26 mouse cellular contexts compared by ENCODE assay signal in genomic region chr3:75948003-75948402, GRCm38 (mm10). TPM values are rescaled to one million over a fixed set of nuclear protein-coding genes. Genes with fewer than 3 reads are reported as not detected.
DNase-seq lines count a peak whose midpoint lies in the region; ATAC-seq and TF ChIP-seq lines count a peak whose summit lies in the region.
"Had no signal": no experiment of that assay in that cellular context is flagged by ENCODE, and none has a peak within 500 bp of the region (broad histone marks: within the 10 kb centered on the region; RNA-seq: fewer than 3 reads in every experiment).

No protein-coding gene starts in this region.

- no peak for TF ChIP-seq EP300 in stomach, postnatal 0 days (optimal IDR thresholded peaks at IDR 0.05)

- H3K27me3 ChIP-seq in lung, embryonic 14.5 days (ENCODE audit: insufficient read depth, low read length): no peaks in the 10 kb centered on the region
- no peaks in the 10 kb centered on the region for H3K27me3 ChIP-seq in lung, embryonic 16.5 days (ENCODE audit: control insufficient read depth, insufficient read depth, low read depth, low read length)
- H3K27me3 ChIP-seq in stomach, embryonic 15.5 days (replicated peaks): no peaks in the 10 kb centered on the region
- H3K27me3 ChIP-seq in stomach, postnatal 0 days (ENCODE audit: control insufficient read depth, insufficient read depth, low read length): no peaks in the 10 kb centered on the region
- H3K27me3 ChIP-seq: CH12.LX; forebrain, embryonic 12.5 days; Patski had no signal

- H3K27ac ChIP-seq in lung, embryonic 14.5 days (ENCODE audit: low read depth): no peak overlapping the region
- H3K27ac ChIP-seq in lung, embryonic 16.5 days (ENCODE audit: low read length): no peak overlapping the region
- 0 out of 2 replicates have a peak overlapping the region, but pooled peaks have one; percentile 0 for H3K27ac ChIP-seq in stomach, embryonic 15.5 days
- H3K27ac ChIP-seq in stomach, postnatal 0 days (replicated peaks): no peak overlapping the region
- peak overlapping the region; percentile 47; the same call in 1 of the 2 replicates for H3K27ac ChIP-seq in embryonic fibroblast, embryonic 13.5 days (ENCODE audit: insufficient read depth, low read length)
- H3K27ac ChIP-seq: forebrain, embryonic 10.5 days; forebrain, embryonic 12.5 days had no signal

- H3K4me2 ChIP-seq in lung, embryonic 14.5 days: no peak overlapping the region
- no peak overlapping the region for H3K4me2 ChIP-seq in lung, embryonic 16.5 days (ENCODE audit: low read depth, low read length)
- no peak overlapping the region for H3K4me2 ChIP-seq in stomach, embryonic 15.5 days
- no peak overlapping the region for H3K4me2 ChIP-seq in stomach, postnatal 0 days (replicated peaks; ENCODE audit: low read depth)
- H3K4me2 ChIP-seq: forebrain, embryonic 12.5 days had no signal

- H3K36me3 ChIP-seq in lung, embryonic 14.5 days (ENCODE audit: insufficient read depth): peaks cover 4% of the 10 kb centered on the region; the same call in 1 of the 2 replicates
- H3K36me3 ChIP-seq in lung, embryonic 16.5 days (ENCODE audit: control insufficient read depth, insufficient read depth, low read length): peaks cover 5% of the 10 kb centered on the region; the same call in 1 of the 2 replicates
- H3K36me3 ChIP-seq in stomach, embryonic 15.5 days: no peaks in the 10 kb centered on the region
- no peaks in the 10 kb centered on the region for H3K36me3 ChIP-seq in stomach, postnatal 0 days (ENCODE audit: control insufficient read depth, insufficient read depth, low read length)

- 45% methylated on average over 1 of the region's 1 CpGs for WGBS in lung, embryonic 14.5 days
- 42% methylated on average over 1 of the region's 1 CpGs for WGBS in lung, adult 2 months
- WGBS in lung, embryonic 16.5 days: 52% methylated on average over 1 of the region's 1 CpGs
- 72% methylated on average over 1 of the region's 1 CpGs for WGBS in stomach, embryonic 15.5 days
- WGBS in stomach, postnatal 0 days: 53% methylated on average over 1 of the region's 1 CpGs

- H3K9me3 ChIP-seq in lung, embryonic 14.5 days (ENCODE audit: low read depth, low read length): no peaks in the 10 kb centered on the region
- no peaks in the 10 kb centered on the region for H3K9me3 ChIP-seq in lung, embryonic 16.5 days (ENCODE audit: control insufficient read depth, low read length)
- no peaks in the 10 kb centered on the region for H3K9me3 ChIP-seq in stomach, embryonic 15.5 days
- no peaks in the 10 kb centered on the region for H3K9me3 ChIP-seq in stomach, postnatal 0 days (ENCODE audit: control insufficient read depth, low read length)
- H3K9me3 ChIP-seq: forebrain, embryonic 12.5 days; G1E had no signal

- peaks cover 10% of the 10 kb centered on the region for H3K4me1 ChIP-seq in lung, embryonic 14.5 days (ENCODE audit: insufficient read depth)
- peaks cover 7% of the 10 kb centered on the region for H3K4me1 ChIP-seq in lung, adult 2 months (ENCODE audit: control insufficient read depth, insufficient read depth, low read length)
- H3K4me1 ChIP-seq in lung, embryonic 16.5 days (replicated peaks; ENCODE audit: control insufficient read depth, insufficient read depth, low read length): peaks cover 11% of the 10 kb centered on the region
- H3K4me1 ChIP-seq in stomach, embryonic 15.5 days: peaks cover 5% of the 10 kb centered on the region
- H3K4me1 ChIP-seq in stomach, postnatal 0 days (replicated peaks; ENCODE audit: control insufficient read depth, insufficient read depth): peaks cover 4% of the 10 kb centered on the region; the same call in 1 of the 2 replicates
- peaks cover 9% of the 10 kb centered on the region for H3K4me1 ChIP-seq in embryonic fibroblast, embryonic 13.5 days (ENCODE audit: control insufficient read depth, insufficient read depth, low read length)

- TF ChIP-seq POLR2A in lung, adult 2 months (IDR thresholded peaks at IDR 0.05; ENCODE audit: borderline replicate concordance, extremely low read depth, low read depth, low read length): no peak
- no peak for TF ChIP-seq POLR2A in embryonic fibroblast, embryonic 13.5 days (IDR thresholded peaks at IDR 0.05; ENCODE audit: low read depth, low read length)

- TF ChIP-seq CTCF in lung, embryonic 14.5 days (IDR thresholded peaks at IDR 0.05; ENCODE audit: low read depth): no peak
- TF ChIP-seq CTCF in lung, adult 2 months (IDR thresholded peaks at IDR 0.05; ENCODE audit: insufficient read depth, low read length): no peak
- TF ChIP-seq CTCF in stomach, postnatal 0 days (IDR thresholded peaks at IDR 0.05; ENCODE audit: low read depth): no peak
- no peak for TF ChIP-seq CTCF in embryonic fibroblast, embryonic 13.5 days (IDR thresholded peaks at IDR 0.05; ENCODE audit: borderline replicate concordance, insufficient read depth, low read length)

- peak; percentile 62; the same call in 1 of the 2 replicates for ATAC-seq in lung, embryonic 14.5 days (ENCODE audit: insufficient read depth)
- peak; percentile 60 for ATAC-seq in lung, embryonic 16.5 days (ENCODE audit: low read depth)
- no peak for ATAC-seq in stomach, embryonic 15.5 days (ENCODE audit: insufficient read depth, low FRiP score, low read depth)
- no peak for ATAC-seq in stomach, postnatal 0 days (ENCODE audit: low FRiP score, low TSS enrichment)
- ATAC-seq: activated CD4-positive, CD25-positive, alpha-beta regulatory T cell, adult 4 months; CD4-positive, CD25-positive, alpha-beta regulatory T cell, adult 4 months; forebrain, embryonic 14.5 days; forebrain, embryonic 16.5 days had no signal

- no peak overlapping the region for H3K9ac ChIP-seq in lung, embryonic 14.5 days
- H3K9ac ChIP-seq in lung, embryonic 16.5 days (ENCODE audit: low read length): no peak overlapping the region
- no peak overlapping the region for H3K9ac ChIP-seq in stomach, embryonic 15.5 days
- H3K9ac ChIP-seq in stomach, postnatal 0 days (ENCODE audit: low read length): no peak overlapping the region
- H3K9ac ChIP-seq: forebrain, embryonic 12.5 days had no signal

- no peak overlapping the region for H3K4me3 ChIP-seq in lung, embryonic 14.5 days (ENCODE audit: low read depth, low read length)
- H3K4me3 ChIP-seq in lung, adult 2 months (replicated peaks; ENCODE audit: extremely low read depth, low read depth, low read length): no peak overlapping the region
- H3K4me3 ChIP-seq in lung, embryonic 16.5 days (ENCODE audit: low read length): no peak overlapping the region
- no peak overlapping the region for H3K4me3 ChIP-seq in stomach, embryonic 15.5 days (replicated peaks)
- H3K4me3 ChIP-seq in stomach, postnatal 0 days (ENCODE audit: low read depth, low read length): no peak overlapping the region
- no peak overlapping the region for H3K4me3 ChIP-seq in embryonic fibroblast, embryonic 13.5 days (ENCODE audit: insufficient read depth, low read length)
- H3K4me3 ChIP-seq: erythroblast, embryonic 14.5 days; forebrain, embryonic 10.5 days; forebrain, embryonic 12.5 days had no signal

- DNase-seq in lung, embryonic 14.5 days: no peak
- DNase-seq in lung, adult 2 months: no peak
- DNase-seq in lung, postnatal 10 days: no peak
- DNase-seq in stomach, postnatal 0 days (ENCODE audit: low spot score): no peak
- no peak for DNase-seq in right cerebral cortex, postnatal 10 days (ENCODE audit: low spot score in 2 of 2)
- DNase-seq: adrenal gland, adult 8-10 months; adrenal gland, postnatal 14 days; B cell, adult 2 months; cerebellum, adult 11-12 months; cerebellum, adult 2 months; cerebellum, adult 9-10 months; cerebellum, postnatal 10 days; cerebellum, postnatal 25 days had no signal

RNA-seq across cellular contexts. Expression of gene Golim4, which starts 8.7 kb away (rescaled TPM):
- polyA plus RNA-seq in lung, embryonic 14.5 days (2014; fragmentation: Nextera tagmentation; extraction: Ambion mirVana): 47.8 and 48.3 TPM in 2 replicates
- 35.2 and 40.3 TPM in 2 replicates for polyA plus RNA-seq in lung, adult 2 months (2012; rRNA removed)
- 49.2 and 51.9 TPM in 2 replicates for polyA plus RNA-seq in lung, embryonic 16.5 days (2015; fragmentation: Nextera tagmentation; extraction: Ambion mirVana)
- 64.0 and 64.5 TPM in 2 replicates for polyA plus RNA-seq in stomach, embryonic 15.5 days (2015; fragmentation: Nextera tagmentation; extraction: Ambion mirVana)
- polyA plus RNA-seq in stomach, postnatal 0 days (2015; fragmentation: Nextera tagmentation; extraction: Ambion mirVana): 40.0 and 40.3 TPM in 2 replicates
- polyA plus RNA-seq in embryonic fibroblast, embryonic 13.5 days (2011; ENCODE audit: insufficient read length, low read depth, missing spikeins): 125 and 159 TPM in 2 replicates

Comparison
In these comparisons a context has a peak if more than half of its experiments do, and no peak if none do; other contexts are left out.
1. H3K27ac ChIP-seq: peak in stomach, embryonic 15.5 days (single experiment) and embryonic fibroblast, embryonic 13.5 days (single experiment); none in lung, embryonic 14.5 days (single experiment), lung, embryonic 16.5 days (single experiment) and stomach, postnatal 0 days (single experiment).
2. ATAC-seq: peak in lung, embryonic 14.5 days (single experiment) and lung, embryonic 16.5 days (single experiment); none in stomach, embryonic 15.5 days (single experiment) and stomach, postnatal 0 days (single experiment).